Mouse (Mus musculus): Measurements from ENCODE around the gene Tal1.

Tal1 gene

DNA sequence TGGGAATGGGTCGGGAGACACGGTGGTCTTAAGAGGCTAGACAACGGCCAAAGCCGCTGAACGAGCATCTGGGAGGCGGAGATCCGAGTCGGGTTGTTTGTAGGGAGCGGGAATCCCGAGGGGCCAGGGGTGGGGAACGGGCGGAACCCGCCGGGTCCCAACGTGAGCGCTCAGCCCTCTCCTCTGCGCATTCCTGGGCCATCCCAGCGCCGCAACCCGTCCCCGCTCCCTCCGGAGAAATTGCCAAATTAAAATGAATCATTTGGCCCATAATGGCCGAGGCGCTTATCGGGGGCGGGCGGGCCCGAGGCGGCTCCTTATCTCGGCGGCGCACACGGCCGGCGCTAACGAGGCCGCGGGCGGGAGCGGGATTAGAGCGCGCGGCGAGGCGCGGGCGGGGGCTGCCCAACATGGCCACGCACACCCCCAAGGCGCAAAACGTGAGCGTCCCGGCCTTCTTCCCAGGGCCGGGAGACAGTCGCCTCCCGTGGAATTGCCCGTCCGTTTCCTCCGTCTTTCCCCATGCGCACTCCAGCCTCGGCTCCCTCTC, at the start of gene Tal1:
Gene Tal1, plus strand, starts transcription at position 56 of the 550 bp plus-strand sequence.
- DNase-seq (ENCODE audit: low spot score) = no peak

DNA sequence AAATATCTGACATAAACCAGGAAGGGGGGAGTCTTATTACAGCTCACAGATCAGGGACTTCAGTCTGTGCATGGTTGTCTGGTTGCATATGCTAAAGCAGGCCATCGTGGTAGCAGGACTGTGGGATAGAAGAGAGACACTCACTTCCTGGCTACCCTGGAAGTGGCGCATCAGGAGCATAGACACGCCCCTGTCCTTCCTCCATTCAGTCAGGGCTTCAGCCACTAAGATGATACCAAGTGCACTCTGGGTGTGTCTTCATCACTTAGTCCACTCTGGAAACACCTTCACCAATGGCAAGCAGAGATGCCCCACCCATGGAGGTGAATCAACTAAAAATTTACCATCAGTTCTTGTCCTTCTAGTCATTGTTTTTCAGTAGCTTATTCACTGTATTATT, 42.0 kb upstream of the Tal1 start:
- DNase-seq (ENCODE audit: low spot score) = no peak

DNA sequence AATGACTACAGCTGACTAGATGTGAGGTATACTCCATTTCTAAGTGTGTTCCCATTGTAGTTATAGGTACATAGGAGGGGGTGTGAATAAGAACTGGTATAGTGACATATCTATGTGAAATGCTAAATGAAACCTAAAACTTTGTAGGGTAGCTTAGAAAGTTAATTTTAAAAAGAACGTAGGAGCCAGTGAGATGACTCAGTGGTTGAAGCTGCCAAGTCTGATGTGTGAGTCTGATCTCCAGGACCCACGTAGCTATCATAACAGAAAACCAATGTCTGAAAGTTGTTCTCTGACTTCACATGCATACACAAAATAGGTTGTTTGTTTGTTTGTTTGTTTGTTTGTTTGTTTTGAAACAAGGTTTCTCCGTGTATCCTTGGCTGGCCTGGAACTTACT, 36.2 kb upstream of the Tal1 start:
- no peak for DNase-seq (ENCODE audit: low spot score)

GRCm38 (mm10) chr4:115035043-115035442, 21.2 kb upstream of the Tal1 start:
- DNase-seq (ENCODE audit: low spot score) = no peak

DNA sequence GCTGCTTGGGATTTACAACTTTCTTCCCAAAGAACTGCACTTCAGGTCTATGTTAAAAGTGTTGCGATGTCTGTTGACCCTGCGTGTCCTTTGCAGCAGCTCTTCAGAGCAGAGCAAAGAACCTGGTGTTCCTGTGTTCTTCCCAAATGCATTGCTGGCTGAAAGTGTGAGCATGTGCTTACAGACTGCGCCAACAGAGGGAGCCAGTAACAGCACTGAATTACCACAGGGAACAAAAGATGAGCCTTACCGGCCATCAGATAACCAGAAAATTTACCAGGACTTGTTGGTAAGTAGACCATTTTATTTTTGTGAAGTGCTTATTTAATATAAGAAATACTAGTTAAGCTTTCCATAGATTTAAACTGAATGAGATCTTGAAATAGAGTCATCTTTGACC, 18.0 kb upstream of the Tal1 start:
- DNase-seq (ENCODE audit: low spot score) = peak; percentile 42

DNA sequence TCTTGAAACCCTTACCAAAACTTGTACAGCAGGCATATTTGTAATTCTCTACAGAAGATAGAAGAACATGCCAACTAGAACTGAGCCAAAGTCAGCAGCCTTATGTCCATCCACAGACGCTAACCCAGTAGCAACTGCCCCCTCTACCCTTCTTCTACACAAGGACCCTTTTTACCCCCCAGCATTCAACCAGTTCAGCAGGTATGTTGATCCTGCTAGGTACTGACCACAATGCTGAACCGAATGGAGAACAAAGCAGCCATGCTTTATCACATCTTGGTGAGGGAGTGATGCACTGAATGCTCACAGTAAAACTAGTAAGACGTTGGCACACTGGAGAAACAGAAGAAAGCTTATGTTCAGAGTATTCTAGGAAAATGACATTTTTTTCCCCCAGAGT, 10.6 kb upstream of the Tal1 start:
- DNase-seq (ENCODE audit: low spot score) = no peak

DNA sequence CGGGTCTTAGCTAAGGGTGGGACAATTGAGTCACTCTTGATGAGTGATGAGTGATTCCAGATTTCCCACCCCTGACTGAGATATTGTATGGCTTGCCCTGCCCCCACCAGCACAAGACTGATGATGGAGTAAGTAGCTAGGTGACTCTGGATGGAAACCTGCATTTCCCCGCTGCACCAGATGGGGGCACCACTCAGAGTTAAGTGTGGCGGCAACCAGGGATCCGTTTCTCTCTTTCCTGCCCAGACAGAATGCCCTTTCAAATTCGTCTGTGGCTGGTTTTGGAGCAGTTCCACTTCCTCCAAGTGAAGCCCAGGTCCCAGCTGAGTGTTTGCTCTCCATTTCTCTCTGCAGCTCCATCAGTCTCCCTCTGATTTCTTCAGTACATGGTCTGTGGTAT, 8.5 kb upstream of the Tal1 start:
- peak; percentile 66 for DNase-seq (ENCODE audit: low spot score)

DNA sequence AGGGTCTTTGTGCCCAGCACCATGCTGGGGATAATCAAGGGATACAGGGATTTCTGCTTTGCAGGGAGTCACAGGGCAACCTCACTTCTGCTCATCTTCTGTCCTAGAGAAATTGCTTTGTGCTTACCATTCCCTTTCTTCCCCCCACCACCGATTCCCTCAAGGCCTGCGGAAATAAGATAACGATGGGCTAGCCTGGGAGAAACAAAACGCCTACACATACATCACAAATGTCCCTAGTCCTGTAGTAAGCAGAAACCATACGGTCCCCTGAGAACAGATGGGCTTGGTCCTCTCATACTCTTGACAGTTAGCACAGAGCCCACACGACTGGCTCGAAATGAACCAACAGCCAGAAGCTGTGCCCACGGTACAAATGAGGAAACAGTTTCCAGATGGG, 8.0 kb upstream of the Tal1 start:
- DNase-seq (ENCODE audit: low spot score) = no peak

- DNase-seq (ENCODE audit: low spot score) = no peak
Measured at GRCm38 (mm10) chr4:115051245-115051644, 5.0 kb upstream of the Tal1 start.

- peak; percentile 89 for DNase-seq (ENCODE audit: low spot score)
Measured at GRCm38 (mm10) chr4:115052343-115053005, 3.8 kb upstream of the Tal1 start.

- no peak for DNase-seq (ENCODE audit: low spot score)
Measured at GRCm38 (mm10) chr4:115055044-115055443, 1.2 kb upstream of the Tal1 start.

DNA sequence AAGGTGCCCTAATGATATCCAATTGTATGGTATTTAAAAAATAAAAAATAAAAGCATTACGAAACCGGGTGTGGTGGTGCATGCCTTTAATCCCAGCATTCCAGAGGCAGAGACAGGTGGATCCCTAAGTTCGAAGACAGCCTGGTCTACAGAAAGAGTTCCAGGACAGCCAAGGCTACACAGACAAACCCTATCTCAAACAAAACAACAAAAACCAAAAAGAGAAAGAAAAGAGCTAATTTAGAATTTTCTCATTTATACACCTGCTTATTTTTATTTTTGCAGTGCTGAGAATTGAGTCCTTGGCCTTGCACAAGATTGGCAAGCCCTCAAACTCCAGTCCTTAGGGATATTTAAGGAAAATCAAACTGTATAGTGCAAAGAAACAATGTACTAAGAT, 535 bp upstream of the Tal1 start:
- no peak for DNase-seq (ENCODE audit: low spot score)

DNA sequence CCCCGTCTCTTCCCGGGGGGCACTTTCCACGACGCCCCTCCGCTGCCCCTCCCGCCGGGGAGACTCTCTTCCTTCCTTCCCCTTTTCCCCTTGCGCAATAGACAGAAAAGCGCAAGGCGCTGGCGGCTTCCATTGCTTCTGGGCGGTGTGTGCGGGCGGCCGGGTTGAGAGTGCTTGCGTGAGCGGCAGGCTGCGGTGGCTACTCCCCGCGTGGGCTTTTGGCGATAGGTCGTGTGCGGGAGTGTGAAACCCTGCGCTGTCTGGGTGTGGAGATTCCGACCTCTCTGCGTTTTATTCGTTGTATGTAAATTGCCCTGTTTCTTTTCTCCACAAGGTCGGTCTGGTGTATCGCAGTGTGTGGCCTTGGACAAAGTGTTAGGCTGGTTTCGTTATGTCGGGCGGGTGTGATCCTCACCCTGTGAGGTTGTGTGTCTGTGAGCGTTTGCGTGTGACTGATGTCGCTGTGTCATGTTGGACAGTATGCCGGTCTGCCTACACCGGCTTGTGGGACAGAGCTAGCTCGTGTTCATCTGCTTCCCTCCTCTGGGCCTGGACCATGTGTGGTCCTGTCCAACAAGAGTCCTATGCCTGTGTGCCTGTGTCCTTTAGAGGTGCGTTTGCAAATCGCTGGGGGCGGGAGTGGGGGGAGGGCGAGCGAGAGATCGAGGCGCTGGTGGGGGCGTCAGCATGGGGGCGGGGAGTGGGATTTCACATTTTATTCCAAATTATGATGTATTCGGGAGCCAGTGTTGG, 871 bp downstream of the Tal1 start:
- peak; percentile 71 for DNase-seq (ENCODE audit: low spot score)

DNA sequence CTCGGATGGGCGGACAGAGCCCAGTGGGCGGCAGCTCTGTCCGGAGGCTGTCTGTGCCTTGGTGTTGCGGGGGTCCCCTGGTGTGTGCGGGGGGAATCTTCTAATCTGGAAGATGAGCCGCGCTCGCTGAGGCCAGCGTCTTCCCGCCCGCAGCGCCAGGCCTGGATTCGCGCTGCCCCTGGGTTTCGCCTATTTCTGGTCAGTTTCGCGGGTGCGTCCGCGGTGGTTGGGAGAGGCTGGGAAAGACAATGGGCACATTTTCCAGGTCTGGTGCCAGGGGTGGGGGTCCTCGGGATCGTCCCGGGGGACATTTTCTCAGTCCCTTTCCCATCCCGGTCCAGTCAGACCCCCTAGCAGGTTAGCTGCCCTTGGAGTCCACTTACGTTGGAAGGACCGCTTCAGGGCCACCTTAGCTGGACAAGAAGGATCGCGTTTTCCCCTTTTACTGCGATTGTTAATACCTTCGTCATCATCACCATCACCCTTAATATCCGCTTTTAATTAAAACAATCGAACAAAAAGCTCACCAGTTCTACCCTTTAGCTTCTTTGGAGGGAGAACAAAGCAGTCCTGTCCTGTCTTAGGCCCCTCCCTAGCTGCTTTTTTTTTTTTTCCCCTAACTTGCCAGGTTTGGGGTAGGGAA, 1.6 kb downstream of the Tal1 start:
- no peak for DNase-seq (ENCODE audit: low spot score)

- DNase-seq (ENCODE audit: low spot score) = no peak
Measured at GRCm38 (mm10) chr4:115058317-115058761, 2.1 kb downstream of the Tal1 start.

GRCm38 (mm10) chr4:115058871-115059590, 2.8 kb downstream of the Tal1 start:
- no peak for DNase-seq (ENCODE audit: low spot score)

GRCm38 (mm10) chr4:115059871-115060270, 3.6 kb downstream of the Tal1 start:
- no peak for DNase-seq (ENCODE audit: low spot score)

- DNase-seq (ENCODE audit: low spot score) = no peak
Measured at GRCm38 (mm10) chr4:115060753-115061152, 4.5 kb downstream of the Tal1 start.

DNA sequence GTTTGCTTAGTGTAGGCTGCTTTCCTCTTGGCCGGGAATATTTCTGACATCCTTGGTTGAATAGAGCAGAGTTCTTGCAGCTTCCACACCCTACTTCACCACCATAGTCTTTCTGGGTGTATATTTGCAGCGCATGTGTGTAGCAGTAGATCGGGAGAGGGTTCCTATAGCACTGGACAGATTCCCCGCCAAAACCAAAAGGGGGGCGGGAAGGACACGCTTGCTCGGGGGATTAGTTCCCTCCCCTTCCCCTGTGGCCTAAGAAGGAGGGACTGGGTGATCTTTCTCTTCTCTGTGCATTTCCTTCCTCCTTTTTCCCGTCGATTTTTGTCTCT, 6.3 kb downstream of the Tal1 start:
- DNase-seq (ENCODE audit: low spot score) = no peak

- no peak for DNase-seq (ENCODE audit: low spot score)
Measured at GRCm38 (mm10) chr4:115062875-115063517, 6.8 kb downstream of the Tal1 start.

DNA sequence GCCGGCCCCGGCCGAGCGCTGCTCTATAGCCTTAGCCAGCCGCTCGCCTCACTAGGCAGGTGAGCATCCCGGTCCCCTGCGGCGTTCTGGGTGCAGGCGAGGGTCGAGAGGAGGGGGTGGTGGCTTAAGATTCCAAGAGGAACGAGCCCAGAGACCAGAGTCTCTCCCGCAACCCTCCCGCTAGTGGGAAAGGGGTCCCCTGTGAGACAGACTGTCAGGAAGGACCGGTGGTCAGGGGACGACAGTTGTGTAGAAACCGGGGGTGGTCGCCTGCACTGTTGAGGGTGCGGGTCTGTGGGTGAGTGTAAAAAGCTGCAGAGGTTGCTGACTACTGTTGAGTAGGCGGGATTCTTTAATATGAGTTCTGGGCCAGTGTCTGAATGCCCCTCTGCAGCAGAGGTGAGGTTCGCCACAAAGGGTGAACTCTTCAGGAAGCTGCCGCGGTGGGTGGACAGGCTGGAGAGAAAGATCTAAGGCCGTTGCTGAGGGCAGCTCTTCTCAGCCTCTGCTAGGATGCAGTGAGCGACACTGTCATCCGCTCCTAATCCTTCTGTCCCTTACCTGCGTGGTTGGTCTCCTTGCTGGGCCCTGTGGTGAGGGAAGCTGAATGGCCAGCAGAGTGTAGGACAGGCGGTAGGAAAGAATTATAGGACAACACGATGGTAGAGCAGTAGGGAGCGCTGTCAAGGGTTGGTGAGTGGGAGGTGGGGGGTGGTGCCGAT, 7.5 kb downstream of the Tal1 start:
- DNase-seq (ENCODE audit: low spot score) = no peak

All from lung, postnatal 25 days (tissue).